Mouse (Mus musculus) B cell, adult 62 days (primary cell): ENCODE measurements around the gene Rhbdl1. TPM values are rescaled to one million over a fixed set of nuclear protein-coding genes. Genes with fewer than 3 reads are reported as not detected.

ENCODE experiments used
- total RNA-seq: library from RNA; stranded (reverse); gene quantifications from 4 replicates; pipeline ENCODE4 v1.2.4, GENCODE M21; 2023

Gene Rhbdl1
- total RNA-seq = 2.7 to 3.4 TPM (median 2.9 TPM) in 4 replicates

DNA sequence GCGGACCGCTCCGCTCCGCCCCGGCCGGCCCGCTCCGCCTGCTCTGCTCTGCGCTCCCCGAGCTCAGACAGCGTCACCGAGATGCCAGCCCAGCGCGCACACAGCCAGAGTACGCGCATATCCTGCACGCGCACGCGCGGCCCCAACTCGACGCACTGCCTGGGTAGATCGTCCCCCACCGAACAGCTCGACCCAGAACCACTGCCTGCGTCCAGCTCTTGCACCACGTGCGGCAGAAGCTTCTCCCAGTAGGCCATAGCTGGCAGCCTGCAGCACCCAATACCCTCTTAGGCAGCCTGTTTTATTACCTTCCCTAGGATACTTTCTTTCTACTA is at the start of gene Rhbdl1:
TSS of gene Rhbdl1 (minus strand) at position 220 of the 335 bp plus-strand sequence.

DNA sequence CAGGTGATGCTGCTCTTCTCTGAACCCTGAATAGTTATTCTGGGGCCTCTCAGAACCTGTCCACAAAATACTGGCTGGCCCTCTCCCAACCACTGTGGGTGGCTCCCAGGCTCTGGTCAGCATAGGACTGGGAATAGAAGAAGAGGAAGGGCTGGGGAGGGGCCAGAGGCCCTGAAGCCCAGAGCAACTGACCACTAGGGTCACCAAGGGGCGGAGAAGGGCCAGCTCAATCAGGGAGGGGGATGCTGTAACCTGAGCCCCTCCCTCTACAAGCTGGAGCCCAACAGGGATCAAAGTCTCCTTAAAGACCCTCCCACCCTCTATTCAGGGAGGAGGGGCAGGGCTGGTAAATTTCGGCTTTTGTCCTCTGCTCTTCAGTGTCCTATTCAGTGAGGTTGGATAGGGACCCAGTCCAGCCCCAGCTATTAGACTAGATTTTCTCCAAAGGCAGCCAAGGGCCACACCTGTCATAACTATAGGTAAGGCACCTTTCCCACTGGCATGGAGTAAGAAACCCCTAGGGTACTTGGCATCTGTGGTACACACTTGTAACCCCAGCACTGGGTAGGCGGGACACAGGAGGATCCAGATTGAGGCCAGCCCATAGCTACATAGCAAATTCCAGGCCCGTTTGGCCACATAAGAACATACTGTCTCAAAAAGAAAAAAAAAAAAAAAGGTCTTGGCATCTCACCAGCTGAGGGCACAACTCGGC is 43.3 kb upstream of the Rhbdl1 start, which contains the start of gene Wfikkn1:
TSS of gene Wfikkn1 (minus strand) at position 663 of the 715 bp plus-strand sequence.

DNA sequence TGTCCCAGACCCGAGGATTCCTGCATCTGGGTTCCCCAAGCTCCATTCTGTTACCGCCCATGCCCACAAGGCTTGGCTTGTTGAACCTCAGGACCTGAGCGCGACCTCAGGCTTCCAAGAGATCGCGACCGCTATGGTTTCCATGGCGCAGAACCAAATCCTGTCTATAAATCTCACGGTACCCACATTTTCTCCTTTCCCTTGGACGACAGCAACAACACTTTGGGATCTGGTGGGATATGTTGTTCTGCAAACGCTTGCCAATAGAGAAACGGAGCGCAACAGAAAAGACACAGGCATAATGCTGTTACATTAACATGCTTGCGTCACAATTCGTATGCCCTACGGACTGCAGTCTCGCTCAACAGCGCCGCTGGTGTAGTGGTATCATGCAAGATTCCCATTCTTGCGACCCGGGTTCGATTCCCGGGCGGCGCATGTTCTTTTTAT is 37.7 kb upstream of the Rhbdl1 start, which contains the start of gene Mettl26:
TSS of gene Mettl26 (plus strand) at position 354 of the 450 bp plus-strand sequence.

DNA sequence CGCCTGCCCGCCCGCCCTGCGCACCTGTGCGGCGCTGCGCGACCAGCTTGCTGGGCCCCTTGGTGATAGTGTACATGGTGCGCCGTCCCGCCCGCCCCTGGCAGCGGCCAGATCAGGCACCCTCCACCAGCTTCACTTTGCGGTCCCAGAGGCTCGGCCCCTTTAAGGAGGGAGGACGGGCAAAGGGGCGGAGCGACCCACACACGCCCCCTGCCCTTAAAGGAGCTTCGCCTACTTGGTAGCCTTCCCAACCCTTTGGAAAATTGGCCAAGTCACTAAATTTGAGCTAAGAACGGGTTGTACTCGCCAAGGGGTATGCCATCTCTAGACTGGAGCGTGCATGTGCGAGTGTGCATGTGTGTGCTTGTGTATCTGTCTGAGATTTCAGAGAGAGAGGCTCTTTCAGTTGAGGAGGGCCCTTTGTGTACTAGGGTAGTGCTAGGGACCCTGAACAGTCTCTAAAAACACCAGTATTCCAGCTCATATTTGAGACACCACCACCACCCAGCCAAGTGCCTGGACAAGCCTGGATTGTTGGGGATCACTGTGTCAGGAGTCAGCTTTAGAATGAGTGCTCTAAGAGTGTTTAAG is 31.6 kb upstream of the Rhbdl1 start, which contains the start of gene Mcrip2:
TSS of gene Mcrip2 (minus strand) at position 164 of the 591 bp plus-strand sequence.

DNA sequence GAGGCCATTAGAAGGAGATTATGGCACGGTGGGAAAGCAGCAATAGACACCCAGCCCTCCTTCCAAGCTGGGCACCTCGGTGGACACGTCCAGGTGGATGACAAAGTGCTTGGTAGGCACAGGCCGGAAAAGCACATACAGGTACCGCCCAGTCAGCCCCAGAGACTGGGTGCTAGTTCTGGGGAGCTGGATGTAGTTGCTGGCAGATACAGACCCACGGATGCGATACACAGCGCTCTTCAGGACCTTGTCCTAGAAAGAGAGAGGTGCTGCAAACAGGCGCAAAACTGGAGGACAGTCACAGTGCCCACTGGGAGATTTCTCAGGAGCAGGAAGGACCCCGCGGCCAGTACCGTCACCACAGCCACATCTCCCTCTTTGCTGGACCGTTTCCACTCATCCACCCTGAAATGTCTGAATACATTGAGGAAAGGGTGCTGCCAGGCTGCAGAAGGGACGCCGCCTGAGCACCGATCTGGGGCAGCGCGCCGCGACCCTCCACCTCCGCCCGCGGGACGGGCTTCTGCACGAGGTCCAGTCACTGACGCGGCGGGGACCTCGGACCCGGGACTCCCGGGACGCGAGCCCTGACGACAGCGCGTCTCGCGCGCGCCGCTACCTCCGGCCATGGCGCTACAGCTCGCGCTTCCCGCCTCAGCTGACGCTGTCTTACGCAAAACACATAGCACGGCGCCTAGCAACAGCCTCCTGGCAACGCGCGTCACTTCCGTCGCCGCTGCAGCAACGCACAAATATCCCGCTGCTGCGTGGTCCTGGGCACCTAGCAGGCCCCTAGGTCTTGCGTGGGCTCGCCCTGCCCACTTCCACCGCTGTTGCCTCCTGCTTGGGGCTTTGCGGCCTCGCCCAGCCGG is 24.0 kb upstream of the Rhbdl1 start, which contains the start of gene Wdr90:
TSS of gene Wdr90 (minus strand) at position 670 of the 872 bp plus-strand sequence.

DNA sequence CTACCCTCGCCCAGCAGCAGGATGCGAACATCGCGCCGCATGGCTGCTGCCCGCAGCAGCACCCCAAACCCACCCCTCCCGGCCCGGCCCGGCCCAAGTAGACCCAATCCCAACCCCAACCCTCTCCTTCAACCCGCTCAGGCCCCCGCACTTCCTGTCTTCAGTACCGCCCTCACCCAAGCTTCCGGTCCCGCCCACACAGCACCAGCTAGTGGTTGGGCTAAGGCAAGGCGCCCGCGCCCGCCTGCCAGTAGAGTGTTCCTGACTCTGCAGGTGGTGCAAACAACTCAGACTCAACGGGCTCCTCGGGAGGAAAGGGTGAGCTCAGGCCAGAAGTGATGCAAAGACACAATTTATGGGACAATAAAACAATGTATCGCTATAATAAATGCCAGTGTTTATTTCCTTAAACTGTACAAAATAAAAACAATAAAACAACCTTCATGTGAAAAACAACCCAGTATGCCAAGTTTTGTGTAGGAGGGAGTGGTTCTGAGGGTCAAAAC is 7.4 kb upstream of the Rhbdl1 start, which contains the start of gene Rhot2:
TSS of gene Rhot2 (minus strand) at position 456 of the 506 bp plus-strand sequence.

DNA sequence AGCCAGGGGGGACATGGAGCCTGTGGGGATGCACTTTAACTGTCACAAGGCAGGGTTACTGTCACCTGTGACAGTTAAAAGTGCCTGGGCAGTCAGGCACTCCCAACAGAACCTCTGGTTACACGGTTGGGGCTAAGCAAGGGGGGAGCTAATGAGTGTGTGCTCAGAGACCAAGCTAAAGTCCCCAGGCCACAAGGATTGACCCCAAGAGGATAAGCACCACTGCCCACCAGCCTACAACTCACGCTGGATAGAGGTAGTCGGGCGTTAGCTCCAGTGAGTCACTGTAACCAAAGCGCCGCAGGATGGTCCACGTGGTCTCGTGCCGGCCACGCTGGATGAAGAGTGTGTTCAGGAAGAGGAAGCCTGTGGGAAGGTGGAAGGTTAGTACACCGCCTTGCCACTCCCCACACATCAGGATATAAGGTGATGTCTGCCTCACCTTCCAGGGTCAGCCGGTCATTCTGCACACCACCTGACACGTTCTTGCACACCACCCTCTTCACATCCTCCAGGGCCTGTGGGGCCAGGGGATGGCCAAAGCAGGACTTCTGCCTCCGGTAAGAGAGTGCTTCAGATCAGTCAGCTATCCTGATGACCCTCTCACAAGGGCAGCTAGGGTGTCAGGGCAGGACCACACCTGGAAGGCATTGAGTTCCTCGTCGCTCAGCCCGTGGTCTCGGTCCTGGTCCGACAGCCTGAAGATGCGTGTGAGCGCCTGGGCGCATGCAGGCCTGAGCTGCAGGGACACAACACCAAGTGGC is 4.2 kb upstream of the Rhbdl1 start, which contains the start of gene Gm20683:
TSS of gene Gm20683 (minus strand) at position 647 of the 764 bp plus-strand sequence.

DNA sequence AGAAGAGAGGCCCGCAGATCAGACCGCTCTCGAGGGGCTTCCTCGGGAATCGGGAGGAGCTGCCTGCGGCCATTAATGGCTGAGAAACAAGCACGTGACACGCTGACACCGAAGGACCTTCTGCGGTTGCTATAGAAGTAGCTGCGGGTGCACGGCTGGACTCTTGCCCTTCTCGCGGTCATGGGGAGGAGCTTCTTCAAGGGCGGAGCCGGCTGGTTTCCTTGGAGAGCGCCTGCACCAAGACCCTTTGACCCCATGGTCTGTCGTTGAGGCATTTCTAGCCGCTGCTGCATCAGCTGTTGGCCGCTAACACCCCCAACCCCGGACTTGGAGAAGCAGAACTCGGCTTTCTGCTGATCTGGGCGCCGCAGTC is 3.8 kb downstream of the Rhbdl1 start, which contains the start of gene Stub1:
TSS of gene Stub1 (minus strand) at position 114 of the 373 bp plus-strand sequence.

DNA sequence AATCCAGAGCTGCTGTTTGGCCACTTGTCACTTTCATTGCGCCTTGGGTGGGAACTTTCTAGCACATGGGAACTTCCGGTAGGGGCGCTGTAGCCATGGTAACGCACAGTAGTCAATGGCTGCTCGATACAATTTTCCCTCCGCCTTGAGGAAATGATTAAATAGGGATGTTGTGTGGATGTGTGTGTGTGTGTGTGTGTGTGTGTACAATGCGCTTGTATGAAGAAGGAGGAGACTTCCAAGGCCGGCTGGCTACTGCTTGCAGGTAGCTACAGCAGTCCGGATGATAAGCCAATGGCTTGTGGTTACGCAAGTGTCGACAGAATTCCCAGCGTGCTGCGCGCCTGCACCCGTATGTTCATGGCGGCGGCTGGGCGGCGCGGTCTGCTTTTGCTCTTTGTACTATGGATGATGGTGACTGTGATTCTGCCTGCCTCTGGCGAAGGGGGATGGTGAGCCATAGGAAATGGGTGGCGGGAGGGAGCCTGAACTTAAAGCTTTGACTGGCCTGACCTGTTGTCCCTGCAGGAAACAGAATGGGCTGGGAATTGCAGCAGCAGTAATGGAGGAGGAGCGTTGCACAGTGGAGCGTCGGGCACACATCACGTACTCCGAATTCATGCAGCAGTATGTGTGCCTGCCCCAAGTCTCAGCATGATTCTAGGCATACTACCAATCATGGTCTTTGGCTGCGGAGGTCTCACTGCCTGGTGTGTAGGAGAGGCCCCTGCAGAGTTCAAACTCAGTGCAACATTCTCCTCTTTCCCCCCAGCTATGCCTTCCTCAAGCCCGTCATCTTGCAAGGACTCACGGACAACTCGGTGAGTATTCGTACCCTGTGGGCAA is 8.2 kb downstream of the Rhbdl1 start, which contains the start of gene Jmjd8:
TSS of gene Jmjd8 (plus strand) at position 156 of the 846 bp plus-strand sequence.

DNA sequence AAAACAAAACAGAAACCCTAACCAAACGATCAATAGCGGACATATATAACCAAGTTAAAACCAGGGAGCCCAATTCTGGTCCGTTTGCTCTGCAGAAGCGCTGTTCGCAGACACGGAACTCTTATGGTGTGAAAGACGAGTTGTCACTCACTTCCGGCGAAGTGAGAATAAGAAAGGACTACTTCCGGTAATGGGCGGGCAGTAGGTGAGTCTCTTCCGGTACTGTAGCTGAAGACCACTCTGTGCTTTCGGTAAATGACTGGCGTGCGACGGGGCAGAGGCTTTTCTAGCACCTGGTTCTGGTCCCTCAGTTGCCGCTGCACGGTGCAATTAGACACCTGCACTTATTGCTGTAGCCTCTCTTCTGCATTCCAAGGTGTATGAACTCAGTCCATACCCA is 13.6 kb downstream of the Rhbdl1 start, which contains the start of gene Wdr24:
TSS of gene Wdr24 (plus strand) at position 176 of the 400 bp plus-strand sequence.

DNA sequence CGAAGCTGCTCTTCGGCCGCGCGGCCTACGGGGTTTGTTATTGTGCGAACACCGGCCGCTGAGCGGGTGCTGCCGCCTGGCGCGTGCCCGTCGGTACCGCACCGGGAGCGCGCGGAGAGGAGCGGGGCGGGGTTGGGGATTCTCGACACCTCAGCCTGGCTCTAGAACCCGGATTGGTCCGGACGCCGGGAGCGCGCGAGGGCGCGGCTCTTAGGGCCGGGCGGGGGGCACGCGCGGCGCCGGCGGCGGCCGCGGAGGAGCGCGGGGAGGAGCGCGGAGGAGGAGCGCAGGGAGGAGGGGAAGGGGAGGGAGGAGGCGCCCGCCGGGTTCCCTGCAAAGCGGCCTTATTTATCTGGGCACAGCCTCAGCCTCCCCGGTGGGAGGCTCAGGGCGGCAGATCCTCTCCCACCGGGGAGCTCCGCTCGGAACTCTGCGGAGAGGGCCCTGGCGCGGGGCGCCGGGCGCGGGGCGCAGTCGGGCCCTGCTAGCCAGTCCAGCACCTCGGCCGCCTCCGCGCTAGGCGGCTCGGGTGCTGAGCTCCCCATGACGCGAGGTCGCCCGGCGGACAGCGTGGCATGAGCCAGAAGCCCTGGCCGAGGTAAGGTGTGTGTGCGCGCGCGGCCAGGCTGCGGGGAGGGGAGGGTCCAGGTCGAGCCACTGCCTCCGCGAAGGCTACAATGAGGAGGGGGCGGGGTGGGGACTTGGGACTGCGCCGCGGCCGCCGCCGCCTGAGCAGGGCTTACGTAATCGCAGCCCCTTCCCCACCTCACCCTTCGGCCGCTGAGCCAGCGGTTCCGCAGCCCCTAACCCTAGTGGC is 28.1 kb downstream of the Rhbdl1 start, which contains the start of gene Fbxl16:
TSS of gene Fbxl16 (plus strand) at position 297 of the 817 bp plus-strand sequence.

DNA sequence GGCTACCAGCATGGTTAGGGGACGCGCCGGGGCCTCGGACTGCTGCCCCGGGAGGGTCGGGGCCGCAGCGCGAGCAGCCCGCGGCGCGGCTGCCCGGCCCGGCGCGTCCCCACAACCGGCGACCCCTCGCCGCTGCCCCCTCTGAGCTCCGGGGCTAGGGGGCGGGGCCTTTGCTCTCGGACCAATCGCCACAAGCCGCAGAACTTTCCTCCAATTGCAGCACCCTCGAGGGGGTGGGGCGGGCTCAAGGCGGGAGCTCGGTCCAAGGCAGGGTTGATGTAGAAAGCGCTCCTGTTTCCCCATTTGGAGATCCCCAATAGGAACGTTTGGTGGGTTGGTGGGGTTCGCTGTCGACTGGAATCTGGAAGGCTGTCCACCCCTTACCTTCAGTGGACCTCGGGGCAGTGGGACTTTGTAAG is 40.1 kb downstream of the Rhbdl1 start, which contains the start of gene Metrn:
TSS of gene Metrn (minus strand) at position 186 of the 419 bp plus-strand sequence.

DNA sequence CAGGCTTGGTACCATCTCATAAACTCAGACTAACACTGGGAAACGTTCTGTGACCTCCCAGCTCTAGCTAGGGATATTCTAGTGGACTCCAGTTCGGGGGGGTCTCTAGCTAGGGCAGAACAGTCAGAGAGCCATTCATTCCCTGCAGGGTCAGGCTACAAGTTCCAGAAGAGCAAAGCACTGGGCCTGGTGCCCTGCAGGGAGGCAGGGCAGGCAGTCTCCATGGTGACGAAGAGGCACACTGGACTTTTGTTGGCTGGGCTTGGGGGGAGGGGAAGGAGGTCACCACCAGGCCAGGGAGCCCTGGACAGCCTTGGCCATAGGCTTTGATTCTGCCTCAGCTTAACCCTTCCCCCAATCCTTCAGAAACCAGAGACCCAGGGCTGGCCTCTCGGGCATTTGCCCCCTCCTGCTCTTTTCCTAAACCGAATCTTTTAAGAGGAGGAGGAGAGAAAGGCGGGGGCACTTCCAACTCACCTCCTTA is 41.4 kb downstream of the Rhbdl1 start, which contains the start of gene AC134908.4:
TSS of gene AC134908.4 (minus strand) at position 51 of the 484 bp plus-strand sequence.

DNA sequence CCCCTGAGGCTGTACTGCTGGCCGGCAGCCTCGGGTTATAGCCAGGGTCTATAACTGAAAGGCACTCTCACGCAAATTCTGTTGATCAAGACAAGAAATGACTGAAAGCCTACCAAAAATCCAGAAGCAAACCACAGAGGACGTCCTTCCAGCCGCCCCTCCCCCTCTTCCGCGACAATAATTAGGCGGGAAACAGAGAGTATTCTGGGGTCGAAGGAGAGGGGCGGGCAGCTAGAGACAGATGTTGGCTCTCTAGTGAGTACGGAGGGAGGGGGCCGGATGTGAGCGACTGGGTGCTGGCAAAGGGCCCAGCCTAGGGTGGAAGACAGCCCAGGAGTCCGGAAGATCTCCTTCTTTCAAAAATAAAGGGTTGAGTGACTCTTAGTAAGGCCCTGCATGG is 44.5 kb downstream of the Rhbdl1 start, which contains the start of gene Fam173a:
TSS of gene Fam173a (minus strand) at position 287 of the 400 bp plus-strand sequence.

DNA sequence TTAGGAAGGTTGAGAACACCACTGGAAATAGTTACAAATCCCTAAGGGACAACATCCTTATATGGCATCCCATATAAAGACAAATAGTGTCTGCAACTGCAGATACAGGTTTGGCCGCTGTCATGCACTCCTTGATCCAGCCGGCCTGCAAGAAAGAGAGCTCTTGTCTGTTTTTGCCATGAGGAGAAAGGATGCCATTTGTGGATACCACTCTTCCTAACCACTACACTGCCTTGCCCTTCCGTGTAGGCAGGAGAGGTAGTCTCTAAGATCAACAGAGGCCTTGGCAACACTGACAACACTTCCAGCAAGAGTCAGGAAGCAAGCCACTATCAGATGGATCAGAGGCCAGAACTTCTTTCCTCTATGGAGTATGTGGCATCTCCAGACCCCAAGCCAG is 50.8 kb downstream of the Rhbdl1 start, which contains the start of gene Ccdc78:
TSS of gene Ccdc78 (plus strand) at position 301 of the 400 bp plus-strand sequence.

DNA sequence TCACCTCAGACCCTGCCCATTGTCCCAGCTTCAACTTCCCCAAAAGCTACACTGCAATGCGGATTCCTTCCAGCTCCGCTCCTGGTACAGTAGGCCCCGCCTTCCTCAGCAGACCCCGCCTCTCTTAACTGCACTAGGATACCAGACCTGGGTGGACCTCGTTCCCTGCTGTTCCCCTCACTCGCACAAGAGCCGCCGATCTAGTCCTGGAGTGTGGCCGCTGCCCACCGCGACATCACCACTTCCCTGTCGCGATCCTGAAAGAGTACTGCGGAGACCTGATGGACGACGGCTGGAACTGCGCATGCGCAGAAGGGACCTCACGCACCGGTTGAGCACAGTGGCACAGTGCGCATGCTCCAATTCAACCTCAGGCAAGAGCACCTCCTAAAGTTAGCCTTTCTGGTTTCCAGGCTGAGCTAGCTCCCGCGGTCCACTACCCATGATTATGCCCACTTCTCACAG is 51.8 kb downstream of the Rhbdl1 start, which contains the start of gene Haghl:
TSS of gene Haghl (minus strand) at position 393 of the 465 bp plus-strand sequence.

